Mouse (Mus musculus) limb, embryonic 10.5 days (tissue): ENCODE data around the gene Cul4a. TPM values are rescaled to one million over a fixed set of nuclear protein-coding genes. Genes with fewer than 3 reads are reported as not detected.

Experiments used
- DNase-seq: peaks from one replicate; pipeline ENCODE4 v3.0.0-alpha.2; 2017; ENCODE audit warnings: low spot score
- H3K27ac ChIP-seq: fragments of 300-500 bp; sonication (generic); 2 replicates; pipeline ENCODE4 v1.5.1; 2016; ENCODE audit warnings: mild to moderate bottlenecking
- H3K27me3 ChIP-seq: fragments of 300-500 bp; sonication (generic); 2 replicates; pipeline ENCODE4 v1.6.1; 2016; ENCODE audit warnings: low read depth, mild to moderate bottlenecking; ENCODE audit not compliant: poor library complexity, severe bottlenecking
- H3K36me3 ChIP-seq: fragments of 300-500 bp; sonication (generic); 2 replicates; pipeline ENCODE4 v1.6.1; 2016; ENCODE audit warnings: mild to moderate bottlenecking, moderate library complexity
- H3K4me1 ChIP-seq: fragments of 300-500 bp; sonication (generic); 2 replicates; pipeline ENCODE4 v1.6.1; 2016
- H3K4me3 ChIP-seq: fragments of 300-500 bp; sonication (generic); 2 replicates; pipeline ENCODE4 v1.5.1; 2016; ENCODE audit warnings: mild to moderate bottlenecking, moderate library complexity
- H3K9me3 ChIP-seq: fragments of 300-500 bp; sonication (generic); replicated peaks from 2 replicates; pipeline ENCODE4 v1.6.1; 2016; ENCODE audit warnings: mild to moderate bottlenecking
- WGBS: fragments of 180-500 bp; shearing (Covaris S2); methylation state at CpG from one replicate; pipeline ENCODE4 v1.1.7; 2016; 5-methylcytosine and 5-hydroxymethylcytosine counted together
- polyA plus RNA-seq: library from polyadenylated mRNA; unstranded; fragments of >200 nt; fragmentation: Nextera tagmentation; extraction: Ambion mirVana; gene quantifications from 2 replicates; pipeline ENCODE4 v1.2.1, GENCODE M21; 2016

Gene Cul4a
- polyA plus RNA-seq, 1 experiment from 2014 or later, result 104 TPM

DNA sequence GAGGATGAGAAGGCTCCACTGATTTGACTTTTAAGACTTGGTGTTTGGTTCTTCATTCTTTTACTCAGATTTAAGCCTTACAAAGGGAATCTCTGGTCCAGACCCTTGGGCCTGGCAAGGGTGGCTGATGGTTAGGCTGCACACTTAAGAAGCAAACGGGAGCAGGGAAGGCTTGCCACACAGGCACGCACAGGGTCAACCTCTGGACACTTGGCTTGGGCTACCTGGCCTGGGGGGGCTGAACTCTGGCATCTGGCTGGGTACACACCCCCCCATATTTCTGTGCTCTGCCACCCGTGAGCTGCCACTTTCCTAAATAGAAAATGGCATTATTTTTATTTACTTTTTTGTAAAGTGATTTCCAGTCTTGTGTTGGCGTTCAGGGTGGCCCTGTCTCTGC is 69.4 kb downstream of the Cul4a start:
- H3K4me3 ChIP-seq, result no peak overlapping the region
- no peaks in the 10 kb centered on the region for H3K4me1 ChIP-seq
- H3K27me3 ChIP-seq, result no peaks in the 10 kb centered on the region
- H3K36me3 ChIP-seq, result peaks cover 92% of the 10 kb centered on the region
- H3K27ac ChIP-seq, result no peak overlapping the region
- DNase-seq, result no peak
- H3K9me3 ChIP-seq, result no peaks in the 10 kb centered on the region
- WGBS, result 91% methylated on average over 4 of the region's 4 CpGs

DNA sequence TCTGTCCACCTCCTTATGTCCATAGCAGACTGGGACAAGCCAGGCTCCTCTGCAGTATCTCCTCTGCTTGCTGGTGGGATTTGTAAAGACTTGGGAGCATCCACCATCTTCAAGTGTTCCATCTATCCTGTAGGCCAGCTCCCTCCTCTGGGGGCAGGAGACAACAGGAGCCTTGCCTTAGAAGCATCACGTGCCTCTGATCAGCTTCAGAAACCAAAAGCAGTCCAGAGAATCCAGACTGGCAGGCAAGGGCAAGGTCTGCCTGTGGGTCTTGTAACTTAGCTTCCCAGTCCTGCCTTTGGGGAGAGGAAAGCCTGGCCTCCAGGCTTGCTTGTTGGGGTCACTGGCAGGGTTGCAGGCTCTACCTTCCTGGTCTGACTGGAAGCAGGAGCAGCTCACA is 70.2 kb downstream of the Cul4a start:
- 97% methylated on average over 1 of the region's 1 CpGs for WGBS
- no peak for DNase-seq
- H3K27me3 ChIP-seq, result no peaks in the 10 kb centered on the region
- no peak overlapping the region for H3K27ac ChIP-seq
- H3K4me1 ChIP-seq, result no peaks in the 10 kb centered on the region
- peaks cover 84% of the 10 kb centered on the region for H3K36me3 ChIP-seq
- no peaks in the 10 kb centered on the region for H3K9me3 ChIP-seq
- no peak overlapping the region for H3K4me3 ChIP-seq

DNA sequence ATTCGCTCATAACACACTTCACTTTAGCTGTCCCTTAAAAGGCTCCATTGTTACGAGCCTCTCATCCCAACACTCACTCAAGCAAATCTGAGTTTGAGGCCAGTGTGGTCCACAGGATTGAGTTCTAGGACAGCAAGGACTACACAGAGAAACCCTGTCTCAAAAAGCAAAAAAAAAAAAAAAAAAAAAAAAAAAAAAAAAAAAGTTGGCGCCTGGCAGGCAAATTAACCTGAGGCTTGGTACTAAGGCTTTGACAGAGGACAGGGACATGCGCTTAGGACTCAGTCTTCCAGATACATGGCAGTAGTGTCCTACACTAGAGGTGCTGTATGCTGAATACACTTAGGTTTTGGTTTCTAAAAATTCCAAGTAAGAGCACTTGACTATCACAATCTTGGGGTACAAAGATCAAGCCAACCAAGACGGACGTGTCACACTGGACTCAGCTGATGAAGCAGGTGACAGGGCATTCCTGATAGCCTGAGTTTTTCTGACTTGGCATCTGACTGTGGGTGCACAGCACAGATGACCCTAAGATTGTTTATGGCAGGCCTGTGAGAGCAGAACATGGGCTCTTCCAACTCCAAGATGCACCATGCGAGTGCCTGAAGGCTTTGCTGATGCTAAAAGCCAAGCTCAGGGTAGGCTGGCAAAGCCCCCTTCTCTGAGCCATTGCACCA is 71.9 kb downstream of the Cul4a start:
- H3K27me3 ChIP-seq, result no peaks in the 10 kb centered on the region
- no peaks in the 10 kb centered on the region for H3K9me3 ChIP-seq
- 95% methylated on average over 7 of the region's 7 CpGs for WGBS
- H3K4me3 ChIP-seq, result no peak overlapping the region
- no peak overlapping the region for H3K27ac ChIP-seq
- no peak for DNase-seq
- H3K4me1 ChIP-seq, result no peaks in the 10 kb centered on the region
- H3K36me3 ChIP-seq, result peaks cover 68% of the 10 kb centered on the region

DNA sequence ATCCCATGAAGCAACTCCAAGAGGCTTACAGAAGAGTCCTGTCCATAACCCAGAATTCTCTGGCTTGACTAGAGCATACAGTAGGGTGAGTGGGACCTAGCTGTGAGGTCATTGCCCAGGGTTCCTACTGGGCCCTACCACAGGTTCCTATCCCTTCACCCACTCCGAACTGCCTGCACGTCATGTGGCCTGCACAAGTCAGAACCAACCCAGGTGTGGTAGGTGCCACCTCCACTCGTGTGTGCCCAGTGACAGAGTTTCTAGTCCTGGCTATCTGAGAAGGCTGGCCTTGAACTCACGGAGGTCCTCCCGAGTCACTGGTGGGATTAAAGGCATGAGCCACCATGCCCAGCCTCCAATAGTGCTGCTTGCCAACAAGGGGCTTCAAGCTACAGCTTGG is 72.7 kb downstream of the Cul4a start:
- no peaks in the 10 kb centered on the region for H3K4me1 ChIP-seq
- no peak for DNase-seq
- no peaks in the 10 kb centered on the region for H3K9me3 ChIP-seq
- H3K27ac ChIP-seq, result no peak overlapping the region
- 90% methylated on average over 5 of the region's 5 CpGs for WGBS
- no peaks in the 10 kb centered on the region for H3K27me3 ChIP-seq
- peaks cover 66% of the 10 kb centered on the region for H3K36me3 ChIP-seq
- no peak overlapping the region for H3K4me3 ChIP-seq

DNA sequence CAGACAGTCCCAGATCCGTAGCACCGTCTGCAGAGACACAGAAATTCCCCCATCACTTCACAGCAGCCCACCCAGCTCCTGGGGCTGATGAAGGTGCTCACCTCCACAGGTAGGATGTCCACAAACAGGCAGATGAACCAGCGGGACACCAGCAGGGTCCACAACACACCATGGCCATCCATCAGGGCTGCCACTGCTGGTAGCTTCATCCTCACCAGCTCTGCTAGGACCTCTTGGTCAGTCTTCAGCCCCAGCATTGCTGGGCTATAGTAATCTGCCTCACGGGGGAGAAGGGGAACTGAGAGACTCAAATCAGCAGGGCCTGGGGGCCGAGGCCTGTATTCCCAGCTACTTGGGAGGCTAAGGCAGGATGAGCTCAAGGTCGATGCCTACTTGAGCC is 74.1 kb downstream of the Cul4a start:
- no peak for DNase-seq
- WGBS, result 81% methylated on average over 6 of the region's 6 CpGs
- H3K9me3 ChIP-seq, result no peaks in the 10 kb centered on the region
- no peaks in the 10 kb centered on the region for H3K27me3 ChIP-seq
- no peak overlapping the region for H3K4me3 ChIP-seq
- H3K36me3 ChIP-seq, result peaks cover 54% of the 10 kb centered on the region
- no peaks in the 10 kb centered on the region for H3K4me1 ChIP-seq
- no peak overlapping the region for H3K27ac ChIP-seq

DNA sequence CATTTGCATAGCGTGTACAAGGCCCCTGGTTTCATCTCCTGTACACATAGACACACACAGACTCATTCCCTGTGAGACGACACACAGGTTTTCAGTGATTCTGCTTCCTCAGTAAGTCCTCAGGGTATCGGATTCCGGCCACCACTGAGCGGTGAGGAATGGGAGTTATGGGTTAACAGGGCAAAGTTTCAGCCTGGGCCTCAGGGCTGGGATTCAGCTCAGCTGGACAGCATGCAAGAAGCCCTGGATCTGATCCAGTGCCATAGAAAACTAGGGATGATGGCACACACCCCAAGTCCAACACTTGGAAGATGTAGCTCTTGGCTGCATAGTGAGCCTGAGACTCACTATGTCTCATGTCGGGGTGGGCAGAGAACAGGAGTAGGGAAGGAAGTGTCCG is 74.5 kb downstream of the Cul4a start:
- H3K9me3 ChIP-seq, result no peaks in the 10 kb centered on the region
- no peaks in the 10 kb centered on the region for H3K4me1 ChIP-seq
- no peaks in the 10 kb centered on the region for H3K27me3 ChIP-seq
- no peak for DNase-seq
- no peak overlapping the region for H3K27ac ChIP-seq
- H3K4me3 ChIP-seq, result no peak overlapping the region
- WGBS, result 84% methylated on average over 7 of the region's 7 CpGs
- H3K36me3 ChIP-seq, result peaks cover 50% of the 10 kb centered on the region

DNA sequence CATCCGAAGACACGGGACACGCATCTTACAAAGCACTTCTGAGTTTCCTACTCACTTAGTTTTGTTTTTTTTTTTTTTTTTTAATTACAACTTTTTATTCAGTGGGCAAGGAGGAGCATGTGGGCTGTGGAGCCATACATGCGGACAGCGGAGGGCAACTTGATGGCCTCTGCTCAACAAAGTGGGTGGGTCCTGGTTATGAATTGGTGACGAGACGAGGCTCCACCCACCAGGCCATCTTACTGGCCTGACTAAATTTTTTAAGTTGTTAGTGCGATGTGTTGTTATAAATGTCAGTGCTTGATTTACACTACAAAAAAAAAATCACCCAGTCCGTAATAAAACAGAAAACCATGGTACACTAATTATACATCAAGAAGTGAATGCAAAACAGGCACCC is 75.0 kb downstream of the Cul4a start:
- no peak overlapping the region for H3K4me3 ChIP-seq
- no peak overlapping the region for H3K27ac ChIP-seq
- DNase-seq, result no peak
- H3K36me3 ChIP-seq, result peaks cover 45% of the 10 kb centered on the region
- H3K27me3 ChIP-seq, result no peaks in the 10 kb centered on the region
- H3K4me1 ChIP-seq, result no peaks in the 10 kb centered on the region
- 85% methylated on average over 9 of the region's 9 CpGs for WGBS
- H3K9me3 ChIP-seq, result no peaks in the 10 kb centered on the region

DNA sequence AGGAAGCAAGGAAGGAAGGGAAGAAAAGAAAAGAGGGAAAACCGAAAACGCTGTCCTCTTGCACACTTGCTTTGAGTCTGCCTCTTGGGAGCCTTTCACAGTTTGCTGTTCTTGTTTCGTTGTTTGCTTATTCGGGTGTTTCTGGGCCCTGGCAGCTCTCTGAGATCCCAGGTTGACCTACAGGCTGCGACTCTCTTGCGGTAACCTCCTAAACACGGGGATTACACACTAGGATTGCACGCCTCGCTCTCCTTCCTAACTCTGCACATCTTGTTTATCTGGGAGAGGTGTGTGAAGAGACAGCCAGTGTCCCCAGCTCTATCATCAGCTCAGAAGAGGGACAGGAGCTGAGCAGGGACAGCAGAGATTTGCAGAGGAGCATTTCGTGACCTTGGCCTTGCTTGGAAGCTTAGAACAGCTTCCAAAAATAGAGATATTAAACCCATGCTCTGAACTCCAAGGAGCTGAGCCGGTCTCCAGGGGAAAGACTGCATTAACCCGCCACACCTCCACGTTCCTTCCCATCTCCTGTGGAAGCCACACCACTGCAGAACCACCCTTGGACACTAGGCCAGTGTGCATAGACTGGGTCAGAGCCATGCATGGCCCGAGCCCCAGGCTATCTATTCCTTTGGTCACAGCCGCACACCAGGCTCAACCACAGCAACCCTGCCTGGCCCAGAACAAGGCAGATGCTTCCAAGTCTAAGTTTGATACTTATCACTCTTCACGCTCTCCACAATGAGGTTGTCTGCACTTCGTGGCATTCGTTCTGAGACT is 75.7 kb downstream of the Cul4a start:
- WGBS, result 88% methylated on average over 18 of the region's 18 CpGs
- Histone ChIP-seq H3K9me3 (no peaks in the 10 kb centered on the region), H3K27me3 (no peaks in the 10 kb centered on the region), H3K36me3 (peaks cover 39% of the 10 kb centered on the region), H3K4me3 (no peak overlapping the region), H3K27ac (no peak overlapping the region), H3K4me1 (no peaks in the 10 kb centered on the region)
- no peak for DNase-seq

DNA sequence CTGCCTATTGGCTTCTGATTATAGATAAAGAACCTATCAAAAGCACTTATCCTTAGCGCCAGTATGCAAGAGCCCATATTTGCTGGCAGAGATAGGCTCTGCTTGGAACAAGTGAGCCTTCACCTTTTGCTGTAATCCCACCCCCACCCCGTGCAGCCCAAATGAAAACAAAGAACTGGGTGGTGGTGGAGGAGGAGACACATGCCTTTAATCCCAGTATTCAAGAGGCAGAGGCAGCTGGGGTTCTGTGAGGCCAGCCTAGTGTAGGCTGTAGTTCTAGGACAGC is 76.2 kb downstream of the Cul4a start:
- Histone ChIP-seq H3K27ac (no peak overlapping the region), H3K36me3 (peaks cover 36% of the 10 kb centered on the region)
- 71% methylated on average over 2 of the region's 2 CpGs for WGBS

DNA sequence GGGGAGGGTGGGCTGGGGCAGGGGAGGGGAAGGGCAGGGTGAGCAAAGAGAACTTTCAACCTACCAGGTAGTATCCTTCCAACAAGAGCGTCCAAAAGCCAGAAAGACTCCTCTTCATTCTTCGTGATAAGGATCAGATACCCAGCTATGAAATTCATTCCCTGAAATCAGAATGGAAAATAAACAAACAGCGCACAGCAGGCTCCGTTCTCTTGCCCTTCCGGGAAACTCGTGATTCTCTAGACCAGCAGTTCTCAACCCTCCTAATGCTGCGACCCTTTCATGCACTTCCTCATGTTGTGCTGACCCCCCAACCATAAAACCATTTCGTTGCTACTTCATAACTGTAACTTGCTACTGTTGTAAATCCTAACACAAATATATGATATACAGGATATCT is 81.4 kb downstream of the Cul4a start:
- Histone ChIP-seq H3K4me1 (no peaks in the 10 kb centered on the region), H3K36me3 (peaks cover 12% of the 10 kb centered on the region; the same call in 1 of the 2 replicates), H3K9me3 (no peaks in the 10 kb centered on the region), H3K27ac (no peak overlapping the region), H3K27me3 (no peaks in the 10 kb centered on the region), H3K4me3 (no peak overlapping the region)
- no peak for DNase-seq
- WGBS, result 89% methylated on average over 8 of the region's 8 CpGs

More for the DNA sequence above, 76.2 kb downstream of the Cul4a start:
- no peaks in the 10 kb centered on the region for H3K4me1 ChIP-seq
- H3K9me3 ChIP-seq, result no peaks in the 10 kb centered on the region
- H3K4me3 ChIP-seq, result no peak overlapping the region
- no peaks in the 10 kb centered on the region for H3K27me3 ChIP-seq
- DNase-seq, result no peak

DNA sequence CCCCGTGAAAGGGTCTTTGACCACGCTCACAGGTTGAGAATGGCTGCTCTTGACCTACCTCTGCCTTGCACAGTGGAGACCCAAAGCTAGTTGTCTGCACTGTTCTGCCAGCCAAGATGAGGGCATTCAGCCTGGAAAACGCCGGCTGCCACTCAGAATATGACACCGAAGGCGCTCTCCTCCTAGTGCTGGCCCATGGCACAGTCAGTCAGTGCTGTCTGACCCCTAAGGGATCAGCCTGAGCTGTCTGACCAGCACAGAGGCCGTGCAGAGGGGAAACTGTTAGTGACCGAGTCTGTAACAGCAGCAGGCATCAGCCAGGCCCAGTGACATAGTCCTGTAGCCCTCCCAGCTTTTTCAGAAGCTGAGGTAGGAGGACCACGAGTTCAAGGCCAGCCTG is 81.8 kb downstream of the Cul4a start:
- Histone ChIP-seq H3K9me3 (no peaks in the 10 kb centered on the region), H3K36me3 (peaks cover 12% of the 10 kb centered on the region; the same call in 1 of the 2 replicates), H3K4me3 (no peak overlapping the region), H3K27ac (no peak overlapping the region), H3K4me1 (no peaks in the 10 kb centered on the region), H3K27me3 (no peaks in the 10 kb centered on the region)
- no peak for DNase-seq
- WGBS, result 82% methylated on average over 9 of the region's 9 CpGs

DNA sequence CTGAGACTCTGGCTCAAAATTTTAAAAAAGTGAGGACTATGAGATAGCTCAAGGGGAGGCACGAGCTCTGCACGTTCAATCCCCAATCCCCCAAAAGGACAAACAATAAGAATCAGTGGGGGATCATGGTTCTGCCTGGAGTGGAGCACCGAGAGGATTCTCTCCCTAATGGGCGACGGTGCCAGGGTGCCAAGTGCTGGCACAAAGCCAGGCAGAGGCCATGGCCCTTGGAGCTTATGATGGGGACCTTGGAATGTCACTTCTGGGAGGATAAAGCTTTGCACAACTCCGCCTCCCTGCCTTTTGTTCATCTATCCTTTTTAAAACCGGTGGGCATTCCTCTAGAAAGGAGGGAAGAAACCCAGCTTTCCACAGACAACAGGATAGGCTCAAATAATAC is 82.2 kb downstream of the Cul4a start:
- no peak overlapping the region for H3K4me3 ChIP-seq
- WGBS, result 84% methylated on average over 7 of the region's 7 CpGs
- no peak overlapping the region for H3K27ac ChIP-seq
- H3K36me3 ChIP-seq, result peaks cover 8% of the 10 kb centered on the region; the same call in 1 of the 2 replicates
- no peak for DNase-seq
- no peaks in the 10 kb centered on the region for H3K9me3 ChIP-seq
- no peaks in the 10 kb centered on the region for H3K27me3 ChIP-seq
- H3K4me1 ChIP-seq, result no peaks in the 10 kb centered on the region

DNA sequence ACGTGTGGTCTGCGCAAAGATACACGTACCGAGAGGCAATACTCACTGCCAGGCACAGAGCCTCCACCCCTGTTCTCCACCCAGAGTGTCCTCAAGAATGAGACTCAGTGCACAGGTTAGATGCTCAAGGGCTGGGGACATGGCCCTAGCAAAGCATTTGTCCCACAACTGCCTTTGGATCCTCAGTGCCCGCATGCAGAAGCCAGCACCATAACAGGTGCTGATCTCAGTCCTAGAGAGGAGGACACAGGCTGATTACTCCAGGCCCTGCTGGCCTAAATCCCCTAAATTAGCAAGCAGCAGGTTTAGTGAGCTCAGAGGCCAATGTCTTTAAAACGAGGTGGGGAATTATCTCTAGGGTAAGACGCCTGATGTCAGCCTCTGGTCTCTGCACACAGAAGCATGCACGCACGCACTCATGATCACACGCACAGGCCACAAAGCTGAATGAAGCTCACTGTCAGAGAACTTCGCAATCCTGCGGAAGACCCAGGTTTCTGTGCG is 82.7 kb downstream of the Cul4a start:
- no peaks in the 10 kb centered on the region for H3K4me1 ChIP-seq
- H3K9me3 ChIP-seq, result no peaks in the 10 kb centered on the region
- no peaks in the 10 kb centered on the region for H3K27me3 ChIP-seq
- H3K4me3 ChIP-seq, result no peak overlapping the region
- no peak for DNase-seq
- H3K36me3 ChIP-seq, result peaks cover 5% of the 10 kb centered on the region; the same call in 1 of the 2 replicates
- WGBS, result 91% methylated on average over 13 of the region's 13 CpGs
- H3K27ac ChIP-seq, result no peak overlapping the region
